Mouse (Mus musculus): ENCODE results near the gene Spo11.

- TF ChIP-seq POLR2A (IDR thresholded peaks at IDR 0.05; ENCODE audit: extremely low read depth, insufficient read depth, low read length) (no peak), CTCF (IDR thresholded peaks at IDR 0.05; ENCODE audit: low read depth, low read length) (no peak; the same call in 1 of the 2 replicates)
Measured at GRCm38 (mm10) chr2:172960350-172960749, 17.1 kb upstream of the Spo11 start.
